Mouse (Mus musculus): Measurements from ENCODE around the gene Zbtb9.
A peak's percentile ranks its signal among the peaks of the same experiment; 100 is the strongest.

The Zbtb9 gene

GRCm38 (mm10) chr17:27017564-27018499, 44.9 kb downstream of the Zbtb9 start:
- DNase-seq, result peak; percentile 89

GRCm38 (mm10) chr17:27018555-27019196, 45.7 kb downstream of the Zbtb9 start:
- DNase-seq, result no peak

GRCm38 (mm10) chr17:27021076-27021475, 48.1 kb downstream of the Zbtb9 start:
- peak; percentile 71 for DNase-seq

- DNase-seq, result no peak
These were observed 48.8 kb downstream of the Zbtb9 start for GRCm38 (mm10) chr17:27021736-27022135.

GRCm38 (mm10) chr17:27023342-27023741, 50.4 kb downstream of the Zbtb9 start:
- no peak for DNase-seq

- DNase-seq, result no peak
These were observed 52.4 kb downstream of the Zbtb9 start for GRCm38 (mm10) chr17:27025326-27025902.

GRCm38 (mm10) chr17:27025951-27026350, 53.0 kb downstream of the Zbtb9 start:
- no peak for DNase-seq

GRCm38 (mm10) chr17:27027460-27028283, 54.7 kb downstream of the Zbtb9 start:
- DNase-seq, result peak; percentile 44

GRCm38 (mm10) chr17:27028284-27028795, 55.4 kb downstream of the Zbtb9 start:
- peak; percentile 91 for DNase-seq

- DNase-seq, result no peak
These were observed 55.9 kb downstream of the Zbtb9 start, which contains the start of gene Bak1 for GRCm38 (mm10) chr17:27028909-27029308. Bak1 (minus strand) TSS chr17:27029009.

- no peak for DNase-seq
These were observed 56.5 kb downstream of the Zbtb9 start for GRCm38 (mm10) chr17:27029431-27029830.

- DNase-seq, result no peak
These were observed 57.9 kb downstream of the Zbtb9 start for GRCm38 (mm10) chr17:27030896-27031295.

- no peak for DNase-seq
These were observed 59.4 kb downstream of the Zbtb9 start for GRCm38 (mm10) chr17:27032328-27032727.

- peak; percentile 84 for DNase-seq
These were observed 59.9 kb downstream of the Zbtb9 start for GRCm38 (mm10) chr17:27032869-27033268.

- DNase-seq, result no peak
These were observed 63.5 kb downstream of the Zbtb9 start for GRCm38 (mm10) chr17:27036465-27036864.

GRCm38 (mm10) chr17:27038335-27039050, 65.5 kb downstream of the Zbtb9 start:
- DNase-seq, result no peak

GRCm38 (mm10) chr17:27039432-27040102, 66.6 kb downstream of the Zbtb9 start:
- no peak for DNase-seq

- no peak for DNase-seq
These were observed 67.5 kb downstream of the Zbtb9 start for GRCm38 (mm10) chr17:27040304-27041045.

- no peak for DNase-seq
These were observed 68.2 kb downstream of the Zbtb9 start for GRCm38 (mm10) chr17:27041046-27041786.

- DNase-seq, result no peak
These were observed 68.8 kb downstream of the Zbtb9 start for GRCm38 (mm10) chr17:27041787-27042055.

Measured in cerebellum, adult 8-10 months (tissue).